Mouse (Mus musculus): ENCODE results near the gene Cpsf6.

DNA sequence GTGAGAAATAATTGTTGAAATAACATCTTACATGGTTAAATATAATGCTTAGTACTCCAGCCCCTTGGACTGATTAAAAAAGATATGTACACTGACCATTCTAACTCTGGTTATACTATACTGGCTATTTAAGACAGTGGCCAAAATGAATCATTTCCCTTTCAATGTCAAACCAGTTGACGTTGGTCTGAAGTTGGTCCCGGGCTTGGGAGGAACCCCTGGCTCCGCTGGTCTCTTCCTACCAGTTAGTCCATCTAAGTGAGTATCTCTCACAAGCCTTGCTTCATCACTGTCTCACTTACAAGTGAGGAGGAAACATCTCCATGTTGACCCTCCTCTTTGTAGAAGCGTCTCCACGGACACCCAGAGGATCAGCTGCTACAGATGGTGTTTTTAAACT lies 75.4 kb downstream of the Cpsf6 start:
- TF ChIP-seq CTCF (IDR thresholded peaks at IDR 0.05) (no peak), EP300 (IDR thresholded peaks at IDR 0.05) (no peak)

All from lung, postnatal 0 days (tissue).